Mouse (Mus musculus): ENCODE data around the gene Olfr891. TPM values are rescaled to one million over a fixed set of nuclear protein-coding genes. Genes with fewer than 3 reads are reported as not detected.
"Not testable (repeated sequence)": the region's sequence is repeated elsewhere in the genome, so short reads cannot be mapped to it uniquely, and the experiment has no call there.

Gene Olfr891
- not detected for total RNA-seq (2022)

DNA sequence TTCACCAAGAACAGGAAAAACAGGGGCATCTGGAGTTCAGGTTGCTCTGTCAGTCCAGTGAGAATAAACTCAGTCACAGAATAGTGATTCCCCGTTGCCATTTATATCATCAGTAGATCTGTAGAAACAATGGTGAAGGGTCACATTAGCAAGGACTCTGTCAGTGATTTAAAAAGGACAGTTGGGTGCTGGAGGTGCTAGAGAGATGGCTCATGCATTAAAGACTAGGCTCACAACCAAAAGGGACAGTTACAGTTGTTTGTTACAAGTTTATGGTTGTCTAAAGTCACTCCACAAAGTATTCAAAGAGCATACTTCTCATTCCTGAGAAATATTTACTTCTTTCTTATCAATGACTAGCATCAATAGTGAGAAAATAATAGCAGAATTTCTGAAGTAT lies at the start of gene Olfr891:
Gene Olfr891, minus strand, starts transcription at position 101 of the 400 bp plus-strand sequence.
- DNase-seq, result no peak

DNA sequence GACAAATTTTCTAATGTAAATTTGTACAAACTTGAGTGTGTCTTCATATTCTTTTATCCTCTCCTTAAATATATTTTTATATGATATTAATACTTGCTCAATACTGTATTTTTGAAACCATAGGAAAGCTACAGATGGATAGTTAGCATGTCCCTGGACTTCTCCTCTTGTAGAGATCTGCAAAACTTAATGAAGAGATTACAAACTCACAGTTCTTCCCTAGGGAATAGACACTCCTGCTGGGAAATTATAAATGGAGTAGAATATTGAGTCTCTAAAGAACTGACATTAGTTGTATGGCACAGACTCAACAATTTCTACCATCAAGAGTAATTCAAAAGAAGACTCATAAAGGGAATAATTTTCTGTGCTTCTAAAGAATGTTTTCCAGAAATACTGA lies 37.1 kb upstream of the Olfr891 start, which contains the start of gene Olfr894:
Gene Olfr894, plus strand, starts transcription at position 301 of the 400 bp plus-strand sequence.
- DNase-seq, result no peak

DNA sequence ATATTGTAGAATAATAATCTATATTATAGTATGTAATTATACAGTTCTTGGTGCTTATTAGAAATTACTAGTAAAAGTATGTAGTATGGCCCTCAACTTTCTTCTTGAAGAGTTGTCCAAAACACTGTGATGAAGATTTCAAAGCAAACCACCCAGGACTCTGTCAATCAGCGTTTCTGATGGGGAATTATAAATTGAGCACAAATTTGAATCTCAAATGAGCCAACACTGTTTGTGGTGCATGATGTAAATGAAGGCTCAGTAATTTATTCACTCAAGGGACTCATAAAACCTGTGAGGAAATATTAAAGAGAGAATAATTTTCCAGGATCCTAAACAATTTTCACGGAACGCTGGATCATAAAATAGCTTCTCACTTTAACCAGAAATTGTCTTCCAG lies 27.4 kb upstream of the Olfr891 start, which contains the start of gene Olfr893:
Gene Olfr893, plus strand, starts transcription at position 301 of the 400 bp plus-strand sequence.
- DNase-seq, result no peak

DNA sequence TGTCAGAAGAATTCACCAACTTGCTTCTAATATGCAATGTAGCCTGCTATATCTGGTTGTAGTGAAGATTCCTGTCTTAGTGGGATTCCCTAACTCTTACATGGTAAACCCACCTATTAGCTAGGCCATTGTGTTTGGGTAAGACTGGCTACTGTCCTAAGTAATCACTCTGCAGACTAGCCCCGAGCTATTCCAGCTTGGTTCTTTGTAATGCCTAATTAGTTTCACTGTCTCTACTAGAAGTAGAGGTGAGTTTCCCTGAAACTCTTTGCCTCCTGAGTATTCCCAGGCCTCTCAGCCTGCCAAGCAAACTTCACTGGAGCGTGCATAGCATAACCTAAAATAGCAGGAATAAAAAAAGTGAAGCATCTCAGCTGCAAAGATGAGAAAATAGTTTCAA lies 12.3 kb downstream of the Olfr891 start:
- DNase-seq, result not testable (repeated sequence)

DNA sequence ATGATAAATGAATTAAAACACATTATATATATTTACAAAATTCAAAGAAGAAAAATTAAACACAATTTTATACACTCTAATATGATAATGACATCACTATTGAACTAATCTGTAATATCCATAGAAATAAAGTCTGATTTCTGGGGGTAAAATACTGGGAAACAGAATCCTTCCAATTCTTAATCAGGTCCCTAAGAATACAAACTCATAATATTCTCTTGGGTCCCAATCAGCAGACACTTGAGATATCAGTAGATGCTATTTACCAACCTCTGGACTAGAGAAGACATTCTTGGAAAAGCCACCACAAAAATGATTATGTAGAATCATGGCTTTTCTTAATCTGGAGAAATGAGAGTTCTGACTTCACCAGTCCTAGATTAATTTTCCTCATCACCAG lies 38.4 kb downstream of the Olfr891 start, which contains the start of gene Olfr890:
Gene Olfr890, plus strand, starts transcription at position 301 of the 400 bp plus-strand sequence.
- no peak for DNase-seq

Other genes starting within 250 kb of the Olfr891 start
- gene Olfr881, start 189.0 kb downstream of the Olfr891 start, total RNA-seq (2022), result not detected
- gene Olfr883, start 155.0 kb downstream of the Olfr891 start, total RNA-seq (2022), result not detected
- gene Olfr884, start 134.3 kb downstream of the Olfr891 start, total RNA-seq (2022), result not detected
- not detected for gene Olfr885, start 119.5 kb downstream of the Olfr891 start, total RNA-seq (2022)
- not detected for gene Olfr887, start 96.7 kb downstream of the Olfr891 start, total RNA-seq (2022)
- gene Olfr888, start 72.7 kb downstream of the Olfr891 start, total RNA-seq (2022), result not detected
- gene Olfr889, start 65.6 kb downstream of the Olfr891 start, total RNA-seq (2022), result under 1 TPM; 0.03 to 0.34 (median 0.17) TPM
- gene Olfr890, start 38.3 kb downstream of the Olfr891 start, total RNA-seq (2022), result not detected
- not detected for gene Olfr893, start 27.5 kb upstream of the Olfr891 start, total RNA-seq (2022)
- not detected for gene Olfr894, start 37.2 kb upstream of the Olfr891 start, total RNA-seq (2022)
- not detected for gene Olfr143, start 72.0 kb upstream of the Olfr891 start, total RNA-seq (2022)
- gene Olfr895, start 87.0 kb upstream of the Olfr891 start, total RNA-seq (2022), result not detected
- not detected for gene Olfr896-ps1, start 110.3 kb upstream of the Olfr891 start, total RNA-seq (2022)
- not detected for gene Olfr25, start 148.2 kb upstream of the Olfr891 start, total RNA-seq (2022)
- gene Olfr898, start 167.6 kb upstream of the Olfr891 start, total RNA-seq (2022), result not detected
- gene Olfr250, start 186.1 kb upstream of the Olfr891 start, total RNA-seq (2022), result not detected
- not detected for gene Olfr251, start 196.3 kb upstream of the Olfr891 start, total RNA-seq (2022)
- gene Olfr147, start 220.9 kb upstream of the Olfr891 start, total RNA-seq (2022), result not detected
- gene Olfr901, start 248.6 kb upstream of the Olfr891 start, total RNA-seq (2022), result not detected